Mouse (Mus musculus) midbrain, embryonic 14.5 days (tissue): ENCODE measurements around the gene Gm8251. TPM values are rescaled to one million over a fixed set of nuclear protein-coding genes. Genes with fewer than 3 reads are reported as not detected.
A peak's percentile ranks its signal among the peaks of the same experiment; 100 is the strongest.
"Not testable (repeated sequence)": the region's sequence is repeated elsewhere in the genome, so short reads cannot be mapped to it uniquely, and the experiment has no call there.

Source experiments
- ATAC-seq: fragments of 200-750 bp; cut with Nextera tagmentation; 2 replicates; pipeline ENCODE4 v1.8.0; 2017; ENCODE audit warnings: moderate number of reproducible peaks, moderate library complexity; ENCODE audit not compliant: low FRiP score, low TSS enrichment
- DNase-seq: peaks from one replicate; pipeline ENCODE4 v3.0.0-alpha.2; 2015
- H3K27ac ChIP-seq: fragments of 300-500 bp; sonication (generic); replicated peaks from 2 replicates; pipeline ENCODE4 v1.5.1; 2014; ENCODE audit warnings: mild to moderate bottlenecking, low read depth, low read length, moderate library complexity
- H3K27me3 ChIP-seq: fragments of 300-500 bp; sonication (generic); 2 replicates; pipeline ENCODE4 v1.6.1; 2014; ENCODE audit warnings: low read length, control low read depth, mixed read lengths; ENCODE audit not compliant: control insufficient read depth, insufficient read depth
- H3K36me3 ChIP-seq: fragments of 300-500 bp; sonication (generic); 2 replicates; pipeline ENCODE4 v1.6.1; 2014; ENCODE audit warnings: low read length, control low read depth; ENCODE audit not compliant: control insufficient read depth, insufficient read depth
- H3K4me1 ChIP-seq: fragments of 300-500 bp; sonication (generic); 2 replicates; pipeline ENCODE4 v1.6.1; 2014; ENCODE audit warnings: mild to moderate bottlenecking, antibody characterized with exemption, low read length, control low read depth; ENCODE audit not compliant: control insufficient read depth, insufficient read depth
- H3K4me2 ChIP-seq: fragments of 300-500 bp; sonication (generic); 2 replicates; pipeline ENCODE4 v1.6.1; 2014; ENCODE audit warnings: mild to moderate bottlenecking, low read length, moderate library complexity
- H3K4me3 ChIP-seq: fragments of 300-500 bp; sonication (generic); replicated peaks from 2 replicates; pipeline ENCODE4 v1.5.1; 2014; ENCODE audit warnings: low read depth, low read length
- H3K9ac ChIP-seq: fragments of 300-500 bp; sonication (generic); replicated peaks from 2 replicates; pipeline ENCODE4 v1.6.1; 2014; ENCODE audit warnings: mild to moderate bottlenecking, low read length, moderate library complexity
- H3K9me3 ChIP-seq: fragments of 300-500 bp; sonication (generic); 2 replicates; pipeline ENCODE4 v1.6.1; 2016; ENCODE audit warnings: low read length, control low read depth, mixed read lengths; ENCODE audit not compliant: control insufficient read depth
- WGBS: fragments of 180-500 bp; shearing (Covaris S2); extraction: QIAGEN DNeasy Blood & Tissue Kit; methylation state at CpG from one replicate; pipeline ENCODE4 v1.1.7; 2014; 5-methylcytosine and 5-hydroxymethylcytosine counted together
- polyA plus RNA-seq: library from polyadenylated mRNA; unstranded; fragments of >200 nt; fragmentation: Nextera tagmentation; extraction: Ambion mirVana; gene quantifications from 2 replicates; pipeline ENCODE4 v1.2.1, GENCODE M21; 2014

The Gm8251 gene
- 0.05 and 0.08 TPM in 2 replicates for polyA plus RNA-seq

DNA sequence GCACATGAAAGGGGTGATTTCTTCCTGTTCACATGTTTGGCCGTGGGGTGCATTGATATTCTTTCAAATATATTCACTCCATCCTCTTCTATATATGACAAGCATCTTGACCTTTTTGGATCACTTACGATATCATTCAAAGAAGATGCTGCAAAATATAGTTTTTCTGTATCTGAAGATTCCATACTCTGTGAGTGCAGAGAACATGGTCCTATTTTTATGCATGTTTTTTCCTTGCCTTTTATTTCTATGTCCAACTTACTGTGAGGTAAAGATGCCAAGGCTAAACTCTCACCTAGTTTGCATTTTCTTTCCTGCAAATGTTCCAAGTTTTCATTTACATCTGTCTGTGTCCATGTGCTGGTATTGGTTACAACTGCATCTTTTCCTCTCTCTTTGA is at the start of gene Gm8251:
Gene Gm8251, minus strand, starts transcription at position 101 of the 400 bp plus-strand sequence.
- no peaks in the 10 kb centered on the region for H3K9me3 ChIP-seq
- no peak within 1 kb of the TSS for H3K27ac ChIP-seq
- no peak within 1 kb of the TSS for H3K4me3 ChIP-seq
- no peak within 1 kb of the TSS for H3K4me2 ChIP-seq
- H3K36me3 ChIP-seq, result no peaks in the 10 kb centered on the region
- H3K9ac ChIP-seq, result no peak within 1 kb of the TSS
- WGBS, result 94% methylated on average over 2 of the region's 2 CpGs
- H3K4me1 ChIP-seq, result no peaks in the 10 kb centered on the region
- no peaks in the 10 kb centered on the region for H3K27me3 ChIP-seq
- no peak for DNase-seq
- ATAC-seq, result no peak

DNA sequence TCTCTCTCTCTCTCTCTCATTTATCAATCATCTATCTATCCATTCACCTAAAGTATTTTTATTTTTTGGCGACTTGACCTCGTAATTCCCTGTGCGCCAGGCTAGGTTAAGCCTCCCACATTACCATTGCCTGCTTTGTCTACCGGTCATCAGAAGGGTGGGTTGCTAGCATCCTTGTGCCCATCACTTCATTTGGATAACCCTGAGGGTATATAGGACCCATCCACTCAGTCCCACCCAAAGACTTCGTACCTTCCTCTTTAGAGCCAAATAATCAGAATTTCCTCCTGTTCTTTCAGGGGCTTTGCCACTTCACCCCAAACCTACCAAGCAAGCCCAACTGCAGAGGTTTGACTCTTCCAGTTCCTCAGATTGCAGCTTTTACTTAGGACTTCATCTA is 41.2 kb upstream of the Gm8251 start:
- 15% methylated on average over 5 of the region's 5 CpGs for WGBS
- Histone ChIP-seq H3K9ac (no peak overlapping the region; the same call in 1 of the 2 replicates), H3K4me1 (peaks cover 5% of the 10 kb centered on the region; the same call in 1 of the 2 replicates), H3K9me3 (no peaks in the 10 kb centered on the region), H3K4me3 (peak overlapping the region; percentile 82), H3K27ac (no peak overlapping the region; the same call in 1 of the 2 replicates), H3K27me3 (no peaks in the 10 kb centered on the region), H3K4me2 (peak overlapping the region; percentile 71), H3K36me3 (peaks cover 17% of the 10 kb centered on the region)
- no peak for ATAC-seq
- peak; percentile 7 for DNase-seq

DNA sequence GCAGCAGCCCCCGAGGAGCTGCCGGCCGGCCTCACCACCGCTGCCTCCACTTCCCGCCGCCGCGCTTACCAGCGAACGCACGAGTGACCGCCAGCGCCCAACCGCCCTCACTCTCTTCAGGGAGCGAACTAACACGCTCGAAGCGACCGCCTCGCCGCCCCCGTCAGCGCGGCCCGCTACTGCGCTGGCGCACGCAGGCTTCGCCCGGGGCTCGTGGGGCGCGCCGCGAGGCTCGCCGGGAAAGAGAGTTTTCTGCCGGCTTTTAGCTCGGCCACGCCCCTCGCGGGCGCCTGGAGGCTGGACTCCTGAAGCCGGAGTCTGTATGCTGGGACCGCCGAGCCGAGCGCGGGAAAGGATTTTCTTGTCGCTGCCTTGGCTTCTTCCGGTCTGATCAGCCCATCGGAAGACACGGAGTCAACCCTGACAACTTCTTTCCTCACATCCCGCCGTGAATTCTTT is 40.6 kb upstream of the Gm8251 start, which contains the start of gene Tex30:
Gene Tex30, minus strand, starts transcription at position 183 of the 459 bp plus-strand sequence.
- Histone ChIP-seq H3K9ac (peak within 1 kb of the TSS; percentile 64), H3K36me3 (peaks cover 12% of the 10 kb centered on the region), H3K4me2 (peak within 1 kb of the TSS; percentile 71), H3K9me3 (no peaks in the 10 kb centered on the region), H3K4me1 (peaks cover 5% of the 10 kb centered on the region; the same call in 1 of the 2 replicates), H3K27ac (peak within 1 kb of the TSS; percentile 85), H3K4me3 (peak within 1 kb of the TSS; percentile 82), H3K27me3 (no peaks in the 10 kb centered on the region)
- ATAC-seq (peak; percentile 97), DNase-seq (peak; percentile 99)
- under 1% methylated on average over 55 of the region's 55 CpGs for WGBS

DNA sequence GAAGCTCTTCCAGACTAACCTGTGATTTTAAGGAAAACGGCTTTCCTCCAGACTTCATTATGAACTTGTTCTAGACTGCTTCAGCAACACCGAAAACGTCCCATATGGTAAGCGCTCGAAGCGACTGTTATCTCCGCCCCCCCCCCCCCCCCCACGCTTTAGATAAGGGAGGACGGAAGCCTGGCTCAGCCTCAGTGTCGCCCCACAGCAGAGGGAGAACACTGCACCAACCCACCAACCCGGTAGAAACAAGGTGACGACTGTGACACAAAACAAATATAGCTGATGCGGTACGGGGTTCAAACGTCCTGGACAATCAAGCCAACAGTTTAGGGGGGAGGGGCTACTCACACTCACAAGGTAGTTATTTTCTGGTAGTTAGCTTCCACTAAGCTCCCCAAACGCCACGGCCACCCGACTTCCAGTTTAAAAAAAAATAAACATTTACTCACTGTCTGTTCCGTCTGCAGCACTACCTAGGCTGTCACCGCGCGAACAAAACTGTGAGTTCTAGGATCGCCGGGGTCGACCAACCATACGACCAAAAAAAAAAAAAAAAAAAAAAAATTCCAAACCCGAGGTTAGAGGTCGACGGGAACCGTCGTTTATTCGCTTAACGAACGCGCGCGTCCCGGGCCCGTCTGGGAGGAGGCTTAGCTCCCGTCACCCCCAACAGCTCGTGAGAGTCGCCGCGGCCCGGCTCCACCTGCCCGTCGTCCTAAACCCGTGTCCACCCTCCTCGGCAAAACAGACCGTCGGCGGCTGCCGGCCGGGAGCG is 39.9 kb upstream of the Gm8251 start:
- Histone ChIP-seq H3K36me3 (peaks cover 12% of the 10 kb centered on the region), H3K4me1 (peaks cover 5% of the 10 kb centered on the region; the same call in 1 of the 2 replicates), H3K4me2 (peak overlapping the region; percentile 71), H3K4me3 (peak overlapping the region; percentile 82), H3K9me3 (no peaks in the 10 kb centered on the region), H3K27ac (peak overlapping the region; percentile 85), H3K27me3 (no peaks in the 10 kb centered on the region), H3K9ac (peak overlapping the region; percentile 64)
- DNase-seq (peak; percentile 55), ATAC-seq (peak; percentile 81)
- WGBS, result under 1% methylated on average over 55 of the region's 55 CpGs

DNA sequence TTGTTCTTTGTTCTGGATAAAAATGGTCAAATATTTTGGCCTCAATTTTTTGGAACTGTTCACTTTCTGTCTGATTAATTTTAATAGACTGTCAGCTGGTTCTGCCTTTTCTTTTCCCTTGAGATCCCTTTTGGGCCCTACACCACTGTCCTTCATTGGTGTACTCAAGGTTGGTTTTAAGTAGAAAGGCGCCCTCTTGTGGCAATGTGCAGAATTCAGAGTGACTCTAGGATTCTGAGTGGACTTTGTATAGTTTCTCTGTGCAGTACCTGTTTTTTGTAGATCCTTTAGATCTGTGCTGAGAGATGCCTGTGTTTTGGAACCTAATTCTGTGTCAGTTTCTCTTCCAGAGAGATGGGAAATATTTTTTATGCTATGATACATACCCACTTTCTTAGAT is 2.9 kb upstream of the Gm8251 start:
- Histone ChIP-seq H3K9me3 (no peaks in the 10 kb centered on the region), H3K4me2 (no peak overlapping the region), H3K36me3 (no peaks in the 10 kb centered on the region), H3K27ac (no peak overlapping the region), H3K27me3 (no peaks in the 10 kb centered on the region), H3K4me1 (no peaks in the 10 kb centered on the region), H3K4me3 (no peak overlapping the region), H3K9ac (no peak overlapping the region)
- peak; percentile 61 for DNase-seq
- 0% methylated on average over 1 of the region's 1 CpGs for WGBS
- no peak for ATAC-seq

GRCm38 (mm10) chr1:44063439-44063838 is 1.7 kb upstream of the Gm8251 start:
- DNase-seq (no peak), ATAC-seq (no peak)
- Histone ChIP-seq H3K36me3 (no peaks in the 10 kb centered on the region), H3K27me3 (no peaks in the 10 kb centered on the region), H3K9me3 (no peaks in the 10 kb centered on the region), H3K4me2 (no peak overlapping the region), H3K27ac (no peak overlapping the region), H3K9ac (no peak overlapping the region), H3K4me3 (no peak overlapping the region), H3K4me1 (no peaks in the 10 kb centered on the region)
- WGBS, result 96% methylated on average over 6 of the region's 6 CpGs

DNA sequence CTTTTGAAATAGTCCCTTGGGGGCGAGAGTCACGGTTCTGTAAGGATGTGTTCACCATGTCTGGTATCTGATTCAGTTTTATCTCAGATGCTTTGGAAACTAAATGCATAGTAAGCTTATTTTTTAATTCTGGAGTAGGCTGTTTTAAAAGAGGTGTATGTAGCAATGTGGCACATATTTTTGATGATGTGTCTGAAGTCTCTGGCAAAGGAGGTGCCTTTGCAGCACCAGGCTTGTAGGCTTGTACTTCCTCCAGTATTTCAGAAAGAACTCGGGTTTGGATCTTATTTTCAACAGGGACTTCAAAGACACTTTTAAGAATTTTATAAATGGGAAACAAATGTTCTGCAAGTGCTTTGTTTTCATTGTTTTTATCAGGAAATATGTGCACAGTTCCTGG is 3.9 kb downstream of the Gm8251 start:
- Histone ChIP-seq H3K36me3 (no peaks in the 10 kb centered on the region), H3K27me3 (no peaks in the 10 kb centered on the region), H3K27ac (no peak overlapping the region), H3K9me3 (no peaks in the 10 kb centered on the region), H3K9ac (no peak overlapping the region), H3K4me2 (no peak overlapping the region), H3K4me1 (no peaks in the 10 kb centered on the region), H3K4me3 (no peak overlapping the region)
- ATAC-seq (no peak), DNase-seq (no peak)
- WGBS, result 90% methylated on average over 3 of the region's 3 CpGs

- WGBS, result 85% methylated on average over 2 of the region's 2 CpGs
Observed at GRCm38 (mm10) chr1:44046556-44046955, 15.2 kb downstream of the Gm8251 start.

DNA sequence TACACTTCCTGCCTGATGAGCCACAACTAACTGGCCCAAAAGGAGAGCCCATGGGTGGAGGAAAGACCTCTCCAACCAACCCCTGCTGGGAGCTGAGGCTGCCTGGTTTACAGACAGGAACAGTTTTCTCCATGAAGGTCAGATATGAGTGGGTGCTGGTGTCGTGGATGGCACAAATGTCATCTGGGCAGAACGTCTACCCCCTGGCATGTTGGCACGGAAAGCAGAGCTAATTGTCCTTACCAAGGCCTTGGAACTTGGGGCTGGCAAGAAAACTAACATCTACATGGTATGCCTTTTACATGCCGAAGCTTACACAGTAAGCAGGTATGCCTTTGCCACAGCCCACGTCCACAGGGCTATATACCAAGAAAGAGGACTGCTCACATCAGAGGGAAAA is 16.0 kb downstream of the Gm8251 start:
- 84% methylated on average over 5 of the region's 5 CpGs for WGBS
- not testable (repeated sequence) for H3K36me3 ChIP-seq, H3K4me3 ChIP-seq, H3K27ac ChIP-seq, H3K9ac ChIP-seq, H3K4me2 ChIP-seq, ATAC-seq, H3K9me3 ChIP-seq, H3K27me3 ChIP-seq, H3K4me1 ChIP-seq, DNase-seq

More at GRCm38 (mm10) chr1:44046556-44046955, 15.2 kb downstream of the Gm8251 start:
- Histone ChIP-seq H3K27ac (no peak overlapping the region), H3K4me2 (no peak overlapping the region), H3K27me3 (no peaks in the 10 kb centered on the region), H3K9me3 (no peaks in the 10 kb centered on the region), H3K4me3 (no peak overlapping the region), H3K36me3 (no peaks in the 10 kb centered on the region), H3K4me1 (no peaks in the 10 kb centered on the region), H3K9ac (no peak overlapping the region)
- no peak for ATAC-seq
- DNase-seq, result no peak
